Mouse (Mus musculus): ENCODE results near the gene Pom121.
A peak's percentile ranks its signal among the peaks of the same experiment; 100 is the strongest.

- TF ChIP-seq CTCF (IDR thresholded peaks at IDR 0.05) (peak; percentile 74), EP300 (IDR thresholded peaks at IDR 0.05) (no peak)
Observed at GRCm38 (mm10) chr5:135395826-135396225, 1.5 kb upstream of the Pom121 start.
